Mouse (Mus musculus): ENCODE measurements around the gene Hmcn1.

Gene Hmcn1

GRCm38 (mm10) chr1:150623226-150623625, 370.0 kb downstream of the Hmcn1 start:
- no peak for DNase-seq

DNA sequence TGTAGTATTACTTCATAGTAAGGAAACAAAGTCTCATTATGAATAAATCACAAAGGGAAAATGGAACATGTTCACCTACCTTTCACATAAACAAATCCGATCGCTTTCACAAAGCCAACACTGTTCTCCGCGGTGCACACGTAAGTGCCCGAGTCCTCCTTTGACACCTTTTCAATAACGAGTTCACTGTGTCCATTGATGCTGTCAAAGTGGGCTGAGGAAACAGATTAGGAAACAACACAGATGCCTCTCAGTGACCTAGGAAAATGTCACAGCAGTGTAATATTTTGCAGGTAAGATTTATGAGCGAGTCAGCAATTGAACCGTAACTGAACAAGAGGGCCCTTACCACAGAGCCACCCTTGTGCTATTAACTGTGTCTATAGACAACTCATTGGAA, 382.7 kb downstream of the Hmcn1 start:
- no peak for DNase-seq

- DNase-seq: no peak
Measured at GRCm38 (mm10) chr1:150606173-150606572, 387.1 kb downstream of the Hmcn1 start.

DNA sequence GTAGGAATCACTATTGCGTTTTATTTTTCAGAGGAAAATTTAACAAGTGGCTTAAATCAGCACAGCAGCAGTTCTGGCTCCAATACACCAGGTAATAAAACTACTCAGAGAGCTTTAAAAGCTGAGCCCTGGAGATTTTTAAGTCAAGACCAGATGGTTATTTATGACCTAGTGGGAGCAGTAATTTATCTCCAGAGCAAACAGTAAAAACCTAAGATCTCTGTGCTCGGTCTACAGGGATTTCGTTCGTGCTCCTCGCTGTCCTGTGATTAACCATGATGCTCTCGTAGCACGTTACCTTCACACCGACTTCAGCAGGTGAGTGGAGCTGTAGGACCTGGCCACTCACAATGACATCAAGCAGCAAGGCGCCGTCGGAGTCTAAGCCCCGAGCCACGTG, 399.6 kb downstream of the Hmcn1 start:
- DNase-seq: no peak

DNA sequence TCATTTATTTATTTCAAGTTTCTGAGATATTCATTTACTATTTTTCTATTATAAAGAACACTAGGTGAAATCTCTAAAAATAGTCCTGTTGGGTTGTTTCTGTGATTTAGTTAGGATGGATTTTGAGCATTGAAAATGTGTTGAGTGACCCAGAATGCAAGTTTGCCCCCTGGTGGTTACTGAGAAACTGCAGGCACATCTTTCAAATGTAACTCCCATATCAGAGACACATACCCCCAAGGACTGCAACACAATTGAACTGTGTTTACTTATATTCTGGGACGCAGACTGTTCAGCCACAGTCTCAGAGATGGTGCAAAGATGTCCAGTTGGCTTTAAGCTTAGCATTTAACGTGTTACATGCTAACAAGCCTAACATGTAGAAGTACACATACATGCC, 402.0 kb downstream of the Hmcn1 start:
- peak; percentile 13 for DNase-seq

GRCm38 (mm10) chr1:150587410-150587809, 405.8 kb downstream of the Hmcn1 start:
- DNase-seq: no peak

GRCm38 (mm10) chr1:150584477-150584876, 408.8 kb downstream of the Hmcn1 start:
- no peak for DNase-seq

DNA sequence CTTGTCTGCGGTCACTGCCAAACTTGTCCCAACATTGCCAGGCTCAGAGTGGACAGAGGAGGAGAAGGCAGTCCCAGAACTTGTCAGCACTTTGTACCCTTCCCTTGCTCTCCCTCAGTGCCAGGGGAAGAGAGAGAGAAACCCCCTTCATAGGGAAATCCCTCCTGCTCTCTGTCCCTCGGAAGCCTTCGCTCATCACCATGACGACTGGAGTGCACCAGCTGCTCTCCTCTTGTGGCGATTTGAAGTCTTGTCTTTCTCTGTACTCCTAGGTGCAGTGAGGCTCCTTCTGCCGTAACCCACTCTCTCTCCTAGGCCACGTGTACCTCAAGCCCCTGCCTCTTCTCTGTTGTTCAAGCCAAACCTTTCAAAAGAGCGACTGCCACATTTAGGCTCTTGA, 409.5 kb downstream of the Hmcn1 start:
- no peak for DNase-seq

GRCm38 (mm10) chr1:150580561-150580960, 412.7 kb downstream of the Hmcn1 start:
- DNase-seq: no peak

DNA sequence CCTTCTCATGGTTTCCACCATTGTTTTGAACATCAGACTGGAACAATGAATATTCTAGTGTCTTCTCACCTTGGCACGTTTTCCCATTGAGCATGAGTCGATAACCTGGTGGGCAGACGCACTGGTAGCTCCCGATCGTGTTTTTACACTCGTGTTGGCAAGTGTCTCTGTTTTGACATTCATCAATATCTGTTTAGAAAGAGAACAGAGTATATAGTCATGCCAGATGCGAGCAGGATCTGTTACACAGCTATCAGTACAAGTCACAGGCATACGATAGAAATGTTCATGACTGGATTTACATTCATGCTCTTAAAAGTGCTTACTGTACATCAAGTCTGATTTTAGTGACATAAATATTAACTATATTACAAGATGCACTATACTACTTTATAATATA, 419.8 kb downstream of the Hmcn1 start:
- no peak for DNase-seq

GRCm38 (mm10) chr1:150570562-150571156, 422.6 kb downstream of the Hmcn1 start:
- DNase-seq: no peak

- no peak for DNase-seq
Measured at GRCm38 (mm10) chr1:150569820-150570543, 423.3 kb downstream of the Hmcn1 start.

DNA sequence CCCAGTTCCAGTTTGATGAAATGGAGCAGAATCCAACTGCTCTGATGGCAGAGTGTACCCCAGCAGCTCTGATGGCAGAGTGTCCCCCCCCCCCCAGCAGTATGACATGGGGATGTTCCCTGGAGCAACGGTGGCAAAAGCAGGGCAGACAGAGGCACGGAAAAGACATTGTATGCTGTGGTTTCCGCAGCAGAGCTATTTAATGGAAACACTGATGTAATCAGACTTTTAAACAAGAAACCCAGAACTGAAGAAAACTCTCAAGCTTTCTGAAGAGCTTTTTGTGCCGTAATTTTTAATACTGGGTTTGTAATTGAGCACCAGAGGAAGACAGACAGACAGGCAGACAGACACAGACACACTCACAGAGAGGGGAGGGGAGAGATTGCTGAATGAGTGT, 426.9 kb downstream of the Hmcn1 start:
- no peak for DNase-seq

GRCm38 (mm10) chr1:150556621-150557020, 436.6 kb downstream of the Hmcn1 start:
- DNase-seq: no peak

GRCm38 (mm10) chr1:150551390-150551789, 441.8 kb downstream of the Hmcn1 start:
- DNase-seq: no peak

DNA sequence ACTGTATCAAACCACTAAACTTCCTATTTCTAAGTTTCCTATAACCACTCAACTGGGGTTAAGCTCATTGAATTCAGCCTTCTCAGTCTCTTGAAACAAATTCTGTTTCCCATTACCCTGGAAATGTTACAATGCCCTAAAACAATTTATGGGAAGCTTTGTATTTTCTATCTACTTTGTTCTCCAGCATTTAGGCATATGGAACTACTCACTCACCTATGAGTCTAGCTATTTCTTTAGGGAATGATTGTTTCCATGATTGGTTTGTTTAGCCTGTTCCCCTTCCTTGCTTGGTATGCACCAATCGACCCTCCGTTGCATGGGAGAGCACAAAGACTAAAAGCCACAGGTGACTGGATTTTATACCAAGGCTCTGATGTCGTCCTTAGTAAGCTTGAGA, 446.8 kb downstream of the Hmcn1 start:
- no peak for DNase-seq

- DNase-seq: no peak
Measured at GRCm38 (mm10) chr1:150540267-150540666, 453.0 kb downstream of the Hmcn1 start.

DNA sequence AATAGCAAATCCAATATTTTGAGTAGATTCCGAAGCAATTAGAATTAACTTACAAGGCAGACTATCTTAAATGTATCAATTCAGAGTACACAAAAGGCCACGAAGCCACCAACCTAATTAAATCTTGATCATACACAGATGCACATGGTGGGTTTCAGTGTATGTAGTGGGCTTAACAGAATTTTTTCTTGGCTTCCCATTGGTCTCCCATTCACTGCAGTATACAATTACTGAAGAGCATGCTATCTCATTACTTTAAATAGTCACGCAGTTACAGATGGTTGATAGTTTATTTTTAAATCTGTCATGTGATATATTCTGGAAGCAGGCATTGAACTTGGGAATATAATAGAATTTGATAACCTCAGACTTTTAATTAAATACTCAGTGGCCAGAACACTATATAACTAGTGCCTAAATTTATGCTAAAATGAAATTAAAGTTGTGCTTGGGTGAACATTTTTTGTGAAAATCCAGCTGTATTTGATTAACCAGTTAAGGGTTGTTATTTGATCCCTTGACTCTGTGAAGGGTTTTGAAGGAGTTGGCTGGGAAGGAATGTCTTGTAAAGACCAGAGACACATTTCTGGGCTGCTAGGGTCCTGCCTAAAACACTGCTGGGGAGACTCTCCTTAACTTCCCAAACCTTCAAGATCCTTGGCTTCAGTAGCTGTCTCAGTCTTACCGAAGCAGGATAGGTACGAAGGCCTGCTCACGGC, 455.7 kb downstream of the Hmcn1 start:
- no peak for DNase-seq

GRCm38 (mm10) chr1:150535770-150536534, 457.3 kb downstream of the Hmcn1 start:
- DNase-seq: no peak

DNA sequence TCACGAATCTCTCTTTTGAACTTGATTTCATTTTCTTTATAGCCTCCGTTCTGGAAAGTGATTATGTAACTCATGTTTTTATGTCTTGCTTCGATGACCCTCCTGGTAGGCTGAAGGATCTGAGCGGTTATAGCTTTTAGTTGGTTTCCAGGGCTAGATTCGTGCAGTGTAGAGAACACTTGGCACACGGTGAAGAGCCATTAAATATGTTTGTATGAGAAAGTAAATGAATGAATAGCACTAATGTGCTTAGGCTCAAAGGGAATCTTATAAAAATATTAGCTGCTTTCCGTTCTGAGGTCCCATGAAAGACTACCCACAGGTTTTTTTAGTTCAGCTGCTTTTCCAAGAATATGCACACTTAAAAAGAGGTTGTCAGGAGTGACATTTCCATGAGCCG, 458.6 kb downstream of the Hmcn1 start:
- no peak for DNase-seq

DNA sequence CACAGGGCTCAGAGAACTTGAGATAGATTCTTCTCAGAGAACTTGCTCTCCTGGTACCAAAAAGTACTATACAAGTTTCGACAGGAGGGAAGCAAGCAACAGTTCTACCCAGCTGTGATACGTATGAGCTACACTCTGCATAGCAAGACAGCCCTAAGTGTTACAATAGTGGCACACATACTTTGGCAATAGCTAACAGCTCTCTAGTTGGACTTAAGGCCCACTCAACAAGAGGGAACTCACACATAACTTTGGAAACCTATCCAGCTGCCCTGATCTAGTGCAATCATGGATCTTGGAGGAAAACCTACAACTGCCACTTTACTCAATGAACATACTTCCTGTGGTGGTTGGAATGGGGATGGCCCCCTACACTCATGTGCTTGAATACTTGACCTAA, 480.2 kb downstream of the Hmcn1 start:
- no peak for DNase-seq
